Mouse (Mus musculus) lung, postnatal 0 days (tissue): Measurements from ENCODE around the gene Nomo1.

ENCODE experiments used
- CTCF ChIP-seq: IDR thresholded peaks from 2 replicates; pipeline ENCODE4 v1.5.1; 2016; ENCODE audit warnings: antibody characterized with exemption, mild to moderate bottlenecking
- EP300 ChIP-seq: IDR thresholded peaks from 2 replicates; pipeline ENCODE4 v1.6.1; 2016; ENCODE audit warnings: antibody characterized with exemption, mild to moderate bottlenecking, control low read depth

DNA sequence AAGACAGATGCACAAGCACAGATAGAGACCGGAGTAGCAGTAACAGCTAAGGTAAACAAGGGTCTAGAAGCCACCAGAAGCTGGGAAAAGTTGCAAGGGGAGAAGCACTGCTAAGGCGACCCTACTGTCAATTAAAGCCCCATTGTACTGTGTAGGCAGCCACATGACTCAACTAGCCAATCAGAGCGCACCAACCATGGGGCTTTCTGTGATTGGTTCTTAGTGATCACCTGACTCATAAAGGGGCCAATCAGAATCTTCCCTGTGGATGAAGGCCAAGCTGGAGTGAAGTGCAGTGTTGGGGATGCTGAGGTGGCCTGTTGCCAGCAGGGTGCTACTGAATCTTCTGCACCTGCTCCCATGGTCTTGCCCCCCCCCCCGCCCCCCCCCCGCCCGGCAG lies 46.6 kb upstream of the Nomo1 start:
- TF ChIP-seq CTCF, result no peak
- no peak for TF ChIP-seq EP300
